Mouse (Mus musculus) inflammation-experienced regulatory T-cells (primary cell): ENCODE measurements around the gene Crb2. TPM values are rescaled to one million over a fixed set of nuclear protein-coding genes. Genes with fewer than 3 reads are reported as not detected.

Source experiments
- polyA plus RNA-seq, 2 experiments: library from polyadenylated mRNA; unstranded; fragments of 100-300 nt; shearing (Covaris generic); gene quantifications; one replicate each; pipeline ENCODE4 v1.2.1; 2017

Gene Crb2
- polyA plus RNA-seq = under 1 TPM; 0.25 to 0.99 TPM

DNA sequence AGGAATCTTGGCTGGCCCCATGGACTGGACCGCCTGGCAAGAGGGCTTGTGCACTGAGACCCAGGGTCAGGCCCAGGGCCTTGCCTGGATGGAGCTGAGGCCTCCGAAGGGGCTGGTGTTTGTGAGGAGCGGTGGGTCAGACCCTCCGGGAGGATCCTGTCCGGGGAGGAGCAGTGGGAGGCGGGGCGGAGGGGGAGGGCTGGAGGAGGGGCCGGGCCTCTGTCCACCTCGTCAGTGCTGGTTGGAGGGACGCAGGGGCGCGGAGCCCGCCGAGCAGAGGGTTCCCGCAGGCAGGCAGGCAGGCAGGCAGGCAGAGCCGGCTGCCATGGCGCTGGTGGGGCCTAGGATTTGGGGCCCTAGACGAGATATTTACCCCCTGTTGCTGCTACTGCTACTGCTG, at the start of gene Crb2:
Gene Crb2, plus strand, starts transcription at position 234 of the 400 bp plus-strand sequence.

Other genes starting within 250 kb of the Crb2 start
- 10 to 100 TPM; 32.7 to 39.7 TPM for gene Strbp, start 72.4 kb upstream of the Crb2 start, polyA plus RNA-seq